Mouse (Mus musculus) c-Kit-positive CD71-positive TER-119-positive erythroid progenitor cells, embryonic 14.5 days (primary cell): ENCODE data around the gene Tmem160.

Experiments used
- DNase-seq: peaks from one replicate; pipeline ENCODE4 v3.0.0-alpha.2; 2013; ENCODE audit warnings: low spot score

Tmem160 gene

DNA sequence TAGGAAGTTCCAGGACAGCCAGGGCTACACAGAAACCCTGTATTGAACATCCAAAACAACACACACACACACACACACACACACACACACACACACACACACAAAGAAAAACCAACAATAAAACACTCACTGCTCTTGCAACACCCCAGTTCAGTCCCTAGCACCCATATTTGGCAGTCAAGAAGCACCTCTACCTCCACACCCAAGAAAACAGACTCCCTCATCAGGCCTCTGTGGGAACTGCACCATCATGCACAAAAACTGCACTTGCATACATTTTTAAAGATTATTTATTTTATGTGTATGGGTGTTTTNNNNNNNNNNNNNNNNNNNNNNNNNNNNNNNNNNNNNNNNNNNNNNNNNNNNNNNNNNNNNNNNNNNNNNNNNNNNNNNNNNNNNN lies 11.3 kb upstream of the Tmem160 start:
- DNase-seq: peak; percentile 45

DNA sequence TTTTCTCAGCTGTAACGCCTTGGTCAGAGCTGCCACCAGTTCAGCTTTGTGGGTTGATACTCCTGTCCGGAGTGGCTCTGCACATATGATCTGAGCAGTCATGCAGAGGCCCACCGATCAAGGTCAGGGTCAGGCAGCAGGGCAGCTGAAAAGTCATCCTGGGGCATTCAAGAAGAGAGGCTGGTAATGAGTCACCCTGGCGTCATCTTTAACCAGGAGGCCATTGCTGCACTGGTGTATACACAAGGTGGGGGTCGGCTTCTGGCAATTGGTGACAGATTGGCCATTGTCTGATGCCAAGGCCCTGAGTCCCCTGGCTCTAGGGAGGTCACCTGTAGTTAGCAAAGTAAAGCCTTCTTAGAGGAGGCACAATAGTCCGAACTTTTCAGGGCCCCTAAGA lies 923 bp upstream of the Tmem160 start:
- DNase-seq: no peak

DNA sequence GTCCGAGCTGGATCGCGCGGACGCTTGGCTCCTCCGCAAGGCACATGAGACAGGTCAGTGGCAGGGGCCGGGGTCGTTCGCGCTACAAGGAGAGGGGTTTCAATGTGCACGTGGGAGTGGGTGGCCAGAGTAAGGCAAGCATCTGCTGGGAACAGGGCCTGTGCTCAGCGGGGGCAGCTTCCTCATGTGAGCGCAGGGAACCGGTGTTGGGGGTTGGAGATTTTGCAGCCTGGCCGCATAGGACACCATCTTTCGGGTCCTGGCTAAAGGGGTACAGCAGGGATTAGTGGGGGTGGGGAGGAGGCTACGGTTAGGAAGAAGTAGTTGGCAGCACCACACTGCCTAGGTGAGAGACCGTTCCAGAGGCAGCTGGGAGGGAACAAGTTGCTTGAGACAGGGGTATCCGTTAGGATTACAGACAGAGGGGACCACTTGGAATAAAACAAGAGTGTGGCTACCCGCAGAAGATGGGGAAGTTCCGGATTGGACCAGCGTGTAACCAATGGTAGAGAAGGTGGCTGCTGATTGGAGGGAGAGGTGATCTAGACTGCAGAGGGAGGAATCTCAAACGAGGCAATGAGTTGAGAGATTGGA lies 636 bp downstream of the Tmem160 start:
- DNase-seq: peak; percentile 64

DNA sequence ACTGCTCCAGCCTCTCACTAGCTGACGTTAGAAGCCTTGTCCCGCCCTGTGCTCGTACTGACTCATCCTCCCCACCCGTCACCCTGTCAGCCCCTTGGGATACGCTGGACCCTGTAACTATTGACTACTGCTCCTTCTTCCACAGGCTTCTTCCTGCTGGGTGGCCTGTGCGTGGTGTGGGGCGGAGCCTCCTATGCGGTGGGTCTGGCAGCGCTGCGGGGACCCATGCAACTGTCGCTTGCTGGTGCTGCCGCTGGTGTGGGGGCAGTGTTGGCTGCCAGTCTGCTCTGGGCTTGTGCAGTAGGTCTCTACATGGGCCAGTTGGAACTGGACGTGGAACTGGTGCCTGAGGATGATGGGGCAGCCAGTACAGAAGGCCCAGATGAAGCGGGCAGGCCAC lies 2.4 kb downstream of the Tmem160 start:
- DNase-seq: no peak

DNA sequence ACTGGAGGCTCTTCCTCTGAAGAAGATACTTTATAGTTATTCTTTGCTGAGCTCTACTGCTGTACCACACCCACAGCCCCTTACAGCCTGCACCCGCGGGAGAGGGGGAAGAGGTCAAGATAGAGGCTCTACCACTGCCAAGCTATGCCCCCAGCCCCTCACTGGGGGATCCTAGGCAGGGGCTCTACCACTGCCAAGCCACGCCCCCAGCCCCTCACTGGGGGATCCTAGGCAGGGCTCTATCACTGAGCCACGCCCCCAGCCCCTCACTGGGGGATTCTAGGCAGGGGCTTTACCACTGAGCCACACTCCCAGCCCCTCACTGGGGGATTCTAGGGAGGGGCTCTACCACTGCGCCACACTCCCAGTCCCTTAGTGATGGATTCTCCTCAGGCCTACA lies 3.7 kb downstream of the Tmem160 start:
- DNase-seq: no peak

DNA sequence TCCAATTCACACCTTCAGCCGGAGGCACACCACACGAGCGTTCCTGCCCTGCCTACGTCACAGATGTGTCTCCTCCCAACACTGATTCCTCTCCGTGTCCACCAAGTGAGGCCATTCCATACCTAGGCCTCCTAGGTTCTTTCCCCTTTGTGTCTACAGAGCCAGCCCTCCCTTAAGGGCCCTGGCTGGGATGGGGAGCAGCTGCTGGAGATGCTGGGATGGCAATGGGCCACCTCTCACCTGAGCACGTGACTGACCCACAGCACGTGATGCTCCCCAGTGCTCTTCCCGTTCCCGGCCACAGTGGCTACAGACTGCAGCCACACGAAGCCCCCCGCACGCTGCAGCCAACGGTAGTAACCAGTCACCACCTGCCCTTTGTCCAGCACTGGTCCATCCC lies 8.0 kb downstream of the Tmem160 start:
- no peak for DNase-seq

DNA sequence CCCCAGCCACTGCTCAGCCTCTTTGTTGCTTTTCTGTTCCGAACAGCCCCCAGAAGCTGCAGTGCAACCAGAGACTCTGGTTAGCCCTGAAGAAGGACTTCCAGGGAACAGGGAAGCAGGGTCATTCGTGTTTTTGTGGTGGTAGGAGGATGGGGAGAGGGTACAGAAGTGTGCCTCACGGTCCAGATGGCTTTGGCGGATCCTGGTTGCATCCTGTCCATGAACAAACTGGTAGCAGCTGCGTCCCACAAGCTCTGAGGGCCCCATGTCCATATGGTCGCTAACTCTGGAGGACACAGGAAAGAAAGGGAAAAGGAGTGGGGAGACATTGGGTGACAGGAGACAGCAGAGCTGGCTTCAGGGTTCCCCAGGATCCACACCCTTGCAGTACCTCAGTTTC lies 8.6 kb downstream of the Tmem160 start:
- DNase-seq: no peak

DNA sequence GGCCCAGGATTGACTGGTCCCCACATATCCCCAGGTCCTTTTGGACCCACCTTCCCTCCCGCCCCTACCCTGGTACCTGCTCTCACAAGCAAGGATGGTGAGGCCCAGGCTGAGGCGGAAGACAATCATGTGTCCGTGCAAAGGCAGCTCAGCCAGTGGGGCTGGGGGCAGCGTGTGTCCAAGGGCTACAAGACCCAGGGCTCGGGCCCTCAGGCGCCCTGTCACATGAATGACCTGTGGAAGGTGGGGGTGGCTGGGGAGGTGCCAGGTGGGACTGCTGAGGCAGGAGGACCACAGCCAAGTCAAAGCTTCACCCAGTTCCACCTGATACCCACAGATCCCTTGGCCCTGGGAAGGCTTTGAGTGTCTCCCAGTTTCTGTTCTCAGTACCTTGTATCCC lies 9.1 kb downstream of the Tmem160 start:
- DNase-seq: no peak

DNA sequence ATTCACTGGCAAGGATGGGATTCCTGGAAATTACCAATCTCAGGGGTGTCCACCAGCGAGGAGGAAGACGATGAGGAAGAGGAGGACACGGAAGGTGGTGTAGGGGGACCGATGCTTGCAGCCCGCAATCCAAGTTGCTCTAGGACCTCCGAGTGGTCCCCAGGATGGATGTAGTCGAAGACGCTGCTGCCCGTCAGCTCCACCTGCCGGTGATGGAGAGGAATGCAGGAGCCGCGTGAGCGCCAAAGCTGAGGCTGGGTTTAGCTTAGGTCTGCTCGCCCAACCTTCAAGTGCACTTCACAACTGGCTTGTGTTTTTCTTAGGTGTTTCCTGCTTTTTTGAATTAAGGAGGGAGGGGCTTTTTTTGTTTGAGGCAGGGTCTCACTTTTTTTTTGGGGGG lies 10.6 kb downstream of the Tmem160 start:
- DNase-seq: peak; percentile 74

DNA sequence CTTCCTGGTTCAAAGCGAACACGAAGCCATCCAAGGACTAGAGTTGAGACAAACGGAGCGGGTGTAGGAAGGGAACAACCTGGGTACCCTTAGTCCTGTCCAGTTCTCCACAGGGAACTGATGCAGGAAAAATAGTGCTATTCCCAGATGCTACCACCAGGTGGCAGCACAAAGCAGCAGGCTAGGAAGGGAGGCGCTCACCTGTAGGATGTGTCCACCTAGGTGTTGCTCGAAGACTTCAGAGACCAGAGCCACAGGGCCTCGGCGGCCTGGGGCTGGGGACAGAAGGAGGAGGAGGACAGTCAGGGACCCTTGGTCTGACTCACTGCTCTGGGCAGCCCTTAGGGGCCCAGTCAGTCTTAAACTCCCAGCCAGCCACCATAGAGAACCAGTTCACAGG lies 12.6 kb downstream of the Tmem160 start:
- DNase-seq: peak; percentile 66

DNA sequence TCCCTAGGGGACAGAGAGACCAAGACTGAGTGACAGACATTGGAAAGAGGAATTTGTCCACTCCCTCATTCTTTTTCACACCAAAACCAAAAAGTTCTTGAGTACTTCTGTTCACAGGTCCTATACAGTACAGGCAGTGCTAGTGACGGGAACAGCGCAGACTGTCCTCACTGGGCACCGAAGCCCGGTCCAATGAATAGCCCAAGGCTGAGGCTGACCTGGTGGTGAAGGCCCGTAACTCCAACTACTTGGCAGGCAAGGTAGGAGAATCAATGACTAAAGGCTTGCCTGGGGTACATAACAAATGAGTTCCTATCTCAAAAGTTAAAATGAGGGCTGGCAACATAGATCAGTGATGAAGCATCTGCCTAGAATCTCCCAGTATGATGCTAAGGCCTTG lies 13.0 kb downstream of the Tmem160 start:
- DNase-seq: no peak

DNA sequence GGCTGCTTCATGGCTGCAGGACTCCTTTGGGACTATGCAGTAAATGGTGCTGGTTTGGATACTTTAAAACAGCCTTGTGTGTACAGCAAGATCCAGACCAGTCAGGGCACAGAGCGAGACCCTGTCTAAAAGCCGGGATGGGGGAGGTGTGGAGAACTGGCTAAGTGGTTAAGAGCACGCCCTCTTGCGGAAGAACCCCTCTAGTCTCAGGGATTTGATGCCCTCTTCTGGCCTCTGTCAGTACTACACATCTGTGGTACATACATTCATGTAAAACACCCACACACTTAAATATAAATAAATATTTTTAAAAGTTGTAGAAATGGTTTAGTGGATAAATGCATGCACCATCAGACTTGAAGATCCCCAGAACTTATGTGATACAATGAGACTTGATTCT lies 14.0 kb downstream of the Tmem160 start:
- DNase-seq: peak; percentile 66

DNA sequence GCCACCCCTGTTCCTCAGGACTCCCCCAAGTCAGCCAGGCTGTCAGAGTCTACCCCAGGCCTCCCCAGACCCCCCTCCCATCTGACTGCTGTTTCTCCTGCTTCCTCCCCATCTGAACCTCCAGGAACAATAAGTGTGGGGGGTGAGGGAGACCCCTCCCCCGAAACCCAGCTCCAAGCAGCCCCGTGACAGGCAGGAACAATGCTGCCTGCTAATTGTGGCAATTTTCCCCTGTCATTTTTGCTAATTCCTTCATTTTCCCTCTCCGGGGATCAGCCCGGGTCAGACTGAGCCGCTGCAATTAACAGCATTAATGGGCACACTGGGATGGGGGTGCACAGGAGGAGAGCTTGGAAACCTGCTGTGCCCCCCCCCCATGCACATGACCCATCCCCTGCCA lies 15.5 kb downstream of the Tmem160 start:
- no peak for DNase-seq

DNA sequence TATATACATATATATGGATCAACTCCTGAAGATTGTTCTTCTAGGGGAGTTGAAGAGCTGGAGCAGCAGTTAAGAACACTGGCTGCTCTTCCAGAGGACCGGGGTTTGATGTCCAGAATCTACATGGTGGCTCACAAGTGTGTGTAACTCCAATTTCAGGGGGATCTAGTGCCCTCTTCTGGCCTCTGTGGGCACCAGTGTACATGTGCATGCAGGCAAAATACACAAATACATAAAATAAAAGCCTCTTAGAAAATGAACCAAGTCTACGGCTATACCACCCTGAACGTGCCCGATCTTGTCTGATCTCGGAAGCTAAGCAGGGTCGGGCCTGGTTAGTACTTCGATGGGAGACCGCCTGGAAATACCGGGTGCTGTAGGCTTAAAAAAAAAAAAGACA lies 19.0 kb downstream of the Tmem160 start:
- no peak for DNase-seq

DNA sequence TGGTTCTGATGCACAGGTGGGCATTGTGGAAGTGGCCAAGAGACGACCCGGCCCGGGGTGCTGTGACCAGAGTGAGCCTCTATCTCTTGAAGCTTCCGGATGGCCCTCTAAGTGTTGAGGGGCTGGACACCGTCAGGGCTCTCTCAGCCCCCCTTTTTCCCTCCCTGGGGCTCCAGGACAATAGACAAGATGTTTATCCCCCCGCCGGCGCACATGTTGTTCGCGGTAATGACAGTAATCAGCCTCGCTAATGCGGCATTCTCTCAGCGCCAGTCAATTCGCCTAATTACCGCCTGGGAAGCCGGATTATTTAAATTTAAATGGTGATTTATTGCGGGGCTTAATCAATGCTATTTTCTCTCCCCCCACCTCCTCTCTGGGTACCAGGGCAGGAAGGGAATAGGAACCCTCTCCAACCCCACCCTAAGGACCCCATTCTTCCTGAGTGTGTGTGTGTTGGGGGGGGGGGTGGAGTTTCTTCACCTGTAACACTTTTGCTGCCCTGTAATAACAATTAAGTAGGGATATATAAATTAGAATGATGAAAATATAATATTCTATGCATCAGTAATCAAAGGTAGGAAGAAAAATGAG lies 19.6 kb downstream of the Tmem160 start:
- no peak for DNase-seq

DNA sequence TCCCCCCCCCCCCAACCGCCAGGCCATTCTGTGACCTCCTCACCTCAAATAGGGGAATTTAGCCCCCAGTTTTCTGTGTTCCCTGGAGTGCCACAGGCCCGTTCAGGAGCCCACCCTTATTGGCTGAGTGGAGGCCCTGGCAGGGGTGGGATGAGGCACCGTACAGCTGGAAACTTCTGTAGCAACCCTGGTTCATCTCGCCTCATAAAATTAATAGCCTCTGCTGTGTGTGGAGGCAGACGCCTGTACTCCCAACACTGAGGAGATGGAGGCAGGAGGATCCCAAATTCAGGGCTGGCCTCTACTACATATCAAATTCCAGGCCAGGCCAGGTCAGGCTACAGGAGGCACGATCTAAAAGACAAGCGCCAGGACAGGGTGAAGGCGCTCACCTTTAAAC lies 21.3 kb downstream of the Tmem160 start:
- no peak for DNase-seq

DNA sequence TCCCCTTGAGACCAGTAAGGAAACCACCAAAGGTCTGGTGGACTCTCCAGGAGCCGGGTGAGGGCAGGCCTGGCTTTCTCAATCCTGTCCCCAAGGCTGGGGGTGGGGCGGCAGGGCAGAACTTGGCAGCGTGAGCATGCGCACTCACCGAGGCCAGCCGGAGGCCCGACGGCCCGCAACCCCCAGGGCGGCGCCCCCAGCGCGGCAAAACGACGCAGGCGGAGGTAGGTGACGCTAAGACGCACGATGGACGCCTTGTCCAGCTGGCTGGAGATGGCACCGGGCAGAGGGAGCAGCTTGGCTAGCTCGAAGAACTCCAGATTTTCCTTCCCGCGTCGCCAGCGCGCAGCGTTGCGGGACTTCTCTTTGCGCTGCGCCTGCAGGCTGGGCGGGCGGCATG lies 21.9 kb downstream of the Tmem160 start:
- no peak for DNase-seq

DNA sequence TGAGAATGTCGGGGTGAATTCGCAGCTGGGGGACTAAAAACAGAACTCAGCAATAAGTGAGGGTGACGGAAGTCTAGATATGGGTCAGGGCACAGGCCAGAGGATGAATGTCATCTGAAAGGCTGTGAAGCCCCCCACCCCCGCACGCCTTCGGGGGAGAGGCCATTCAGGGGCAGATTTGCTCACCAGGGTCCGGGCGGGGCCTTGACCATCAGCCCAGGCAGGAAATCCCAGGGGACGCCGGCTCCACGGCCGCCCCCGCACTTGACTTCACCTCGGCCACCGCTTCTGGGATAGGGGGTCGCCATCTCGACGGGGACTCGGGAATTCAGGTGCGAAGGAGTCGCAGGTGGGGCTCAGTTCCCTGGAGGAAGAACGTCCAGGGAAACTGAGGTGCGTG lies 22.7 kb downstream of the Tmem160 start:
- no peak for DNase-seq

DNA sequence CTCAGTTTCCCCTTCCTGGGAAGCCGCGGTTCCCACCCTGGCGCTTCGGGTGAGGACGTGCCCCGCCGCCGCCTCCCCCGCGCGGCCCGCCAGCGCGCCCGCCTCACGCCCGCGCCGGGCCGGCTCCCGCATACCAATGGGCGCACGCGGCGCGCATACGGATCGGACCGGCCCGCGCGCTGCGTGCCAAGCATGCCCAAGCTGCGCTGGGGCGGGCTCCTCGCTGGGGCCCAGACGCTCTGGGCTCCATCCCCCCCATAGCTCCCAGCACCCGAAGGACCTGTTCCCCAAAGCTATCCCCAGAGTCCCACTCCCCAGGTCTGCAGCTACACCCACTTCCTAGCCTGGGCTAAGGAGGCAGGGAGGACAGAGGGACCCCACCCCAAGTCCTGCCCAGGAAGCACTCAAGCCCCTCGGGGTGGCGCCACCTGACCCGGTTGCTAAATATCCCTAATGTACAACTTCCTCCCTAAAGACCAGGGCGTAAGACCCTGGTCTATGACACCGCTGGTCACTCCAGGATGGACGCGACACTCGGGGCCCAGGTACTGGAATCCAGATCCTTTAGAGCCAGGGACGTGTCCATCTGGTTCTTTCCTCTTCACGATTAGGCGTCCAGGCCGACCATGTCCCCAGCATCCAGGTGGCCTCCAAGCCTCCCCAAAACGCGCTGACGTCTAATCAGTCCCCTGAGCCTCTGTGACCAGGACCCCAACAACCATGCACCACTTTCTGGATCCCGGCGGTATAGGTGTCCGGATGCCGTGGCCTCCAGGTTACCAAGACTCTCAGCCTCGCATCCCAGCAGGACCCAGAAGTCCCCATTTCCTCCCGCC lies 23.4 kb downstream of the Tmem160 start:
- no peak for DNase-seq

DNA sequence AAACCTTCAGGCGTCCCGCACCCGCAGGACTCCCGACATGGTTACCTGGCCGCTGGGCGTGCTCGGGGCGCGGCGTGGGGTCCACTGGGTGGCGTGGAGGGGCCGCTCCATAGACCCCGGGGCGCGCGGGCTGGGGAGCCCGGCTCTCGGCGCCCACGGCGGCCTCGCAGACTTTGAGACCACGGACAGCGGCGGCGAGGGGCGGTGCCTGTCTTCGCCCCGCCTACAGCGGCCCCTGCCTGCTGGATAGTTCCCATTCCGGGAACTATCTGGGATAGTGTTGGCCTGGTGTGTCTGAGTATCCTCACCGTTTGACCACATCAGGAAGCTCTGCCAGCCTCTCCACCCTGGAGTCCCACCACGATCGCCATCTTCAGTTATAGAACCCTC lies 24.0 kb downstream of the Tmem160 start:
- no peak for DNase-seq

DNA sequence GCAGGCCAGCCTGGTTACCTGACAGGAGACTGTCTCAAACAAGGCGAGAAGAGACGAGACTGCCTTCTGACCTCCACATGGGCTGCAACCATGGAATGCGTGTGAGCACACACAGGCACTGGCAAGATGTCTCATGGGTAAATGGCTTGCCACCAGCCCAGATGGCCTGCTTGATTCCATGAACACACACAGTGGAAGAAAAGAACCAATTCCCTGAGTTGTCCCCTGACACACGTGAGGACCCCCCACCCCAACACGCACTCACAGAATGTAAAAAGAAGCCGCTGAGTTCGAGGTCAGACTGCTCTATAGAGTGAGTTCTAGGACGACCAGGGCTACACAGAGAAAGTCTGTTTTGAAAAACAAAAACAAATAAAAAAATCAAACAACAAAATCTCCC lies 25.0 kb downstream of the Tmem160 start, which contains the start of gene Npas1:
Npas1 (minus strand) TSS at position 101 of the 400 bp plus-strand sequence.
- DNase-seq: no peak

DNA sequence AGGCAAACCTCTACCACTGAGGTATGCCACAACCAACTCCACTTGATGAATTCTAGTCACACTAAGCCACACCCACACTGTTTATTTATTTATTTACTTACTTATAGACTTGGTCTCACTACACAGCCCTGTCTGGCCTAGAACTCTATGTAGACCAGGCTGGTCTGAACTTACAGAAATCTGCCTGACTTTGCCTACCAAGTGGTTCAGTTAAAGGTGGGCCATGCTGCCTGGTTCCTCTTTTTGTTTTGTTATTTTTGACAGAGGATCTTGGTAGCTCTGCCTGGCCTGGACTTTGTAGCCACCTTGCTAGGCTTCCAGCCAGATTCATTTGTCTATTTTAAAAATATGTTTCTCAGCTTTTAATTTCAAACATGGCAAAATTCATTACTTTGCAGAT lies 36.2 kb downstream of the Tmem160 start:
- DNase-seq: no peak

DNA sequence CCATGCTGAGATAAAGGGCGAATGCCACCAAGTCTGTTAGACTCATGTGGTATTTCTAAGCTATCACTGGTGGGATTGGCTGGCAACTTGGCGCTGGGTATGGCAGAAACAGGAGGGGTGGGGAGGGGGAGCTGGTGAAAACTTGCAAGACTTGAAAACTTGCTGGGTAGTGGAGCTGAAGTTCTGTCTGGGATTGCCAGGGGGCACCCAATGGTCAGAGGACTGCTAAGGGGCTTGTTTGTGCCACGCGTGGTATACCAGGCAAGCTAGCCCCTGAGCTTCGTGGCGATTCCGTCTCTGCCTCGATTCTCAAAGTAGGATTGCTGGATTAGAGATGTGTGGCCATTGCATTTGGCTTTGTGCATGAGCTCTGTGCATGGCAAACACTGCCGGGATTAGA lies 37.4 kb downstream of the Tmem160 start:
- no peak for DNase-seq

DNA sequence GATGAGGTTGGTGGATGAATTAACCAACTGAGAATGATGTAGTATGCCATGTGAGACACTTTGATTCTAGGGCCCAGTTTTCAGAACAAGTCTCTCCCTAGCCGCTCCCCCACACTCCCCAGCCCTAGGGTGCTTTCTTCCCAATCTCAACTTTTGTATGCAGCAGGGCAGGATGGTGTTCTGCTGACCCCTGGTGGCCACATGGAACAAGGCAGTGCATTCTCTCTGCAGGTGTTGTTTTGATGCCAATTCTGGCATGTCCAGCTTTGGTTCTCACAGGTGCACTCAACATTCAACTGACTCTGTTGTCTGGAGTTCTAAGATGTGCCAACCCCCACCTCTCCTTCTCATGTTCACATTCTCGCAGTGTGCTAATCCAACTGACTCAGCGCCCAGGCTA lies 39.2 kb downstream of the Tmem160 start:
- DNase-seq: peak; percentile 55
